Mouse (Mus musculus) gastrocnemius, postnatal 25 days (tissue): Measurements from ENCODE around the gene Prdm15. TPM values are rescaled to one million over a fixed set of nuclear protein-coding genes. Genes with fewer than 3 reads are reported as not detected.
A peak's percentile ranks its signal among the peaks of the same experiment; 100 is the strongest.

Experiments
- DNase-seq: peaks from one replicate; pipeline ENCODE4 v3.0.0; 2022
- long read RNA-seq, 2 experiments: library from polyadenylated mRNA; stranded (forward); transcript quantifications; one replicate each; pipeline ENCODE4 v2.0.0; 2021
- total RNA-seq, 2 experiments: library from RNA; stranded (reverse); gene quantifications; 1 replicate in 1 of 2; 2 replicates in 1 of 2; pipeline ENCODE4 v1.2.3; 2021

Gene Prdm15
- total RNA-seq: 1 to 10 TPM; 6.6 to 8.8 TPM
- long read RNA-seq, experiment 1, partial matches to known transcripts: 1 of 2 reads
- long read RNA-seq, experiment 1, other reads (novel, unspliced or antisense): 1 of 2 reads
- long read RNA-seq, experiment 2, partial matches to known transcripts: 0 of 1 reads
- long read RNA-seq, experiment 2, other reads (novel, unspliced or antisense): 1 of 1 reads

GRCm38 (mm10) chr16:97851741-97852319 lies at the start of gene Prdm15:
Gene Prdm15 (minus strand): TSS chr16:97851850.
- DNase-seq: peak; percentile 84

GRCm38 (mm10) chr16:97897346-97898024 lies 45.8 kb upstream of the Prdm15 start:
- peak; percentile 74 for DNase-seq

- DNase-seq: no peak
Observed at GRCm38 (mm10) chr16:97887762-97888161, 36.1 kb upstream of the Prdm15 start.

GRCm38 (mm10) chr16:97883696-97884095 lies 32.0 kb upstream of the Prdm15 start:
- no peak for DNase-seq

GRCm38 (mm10) chr16:97882891-97883290 lies 31.2 kb upstream of the Prdm15 start:
- DNase-seq: no peak

- DNase-seq: no peak
Observed at GRCm38 (mm10) chr16:97879134-97879533, 27.5 kb upstream of the Prdm15 start.

- DNase-seq: no peak
Observed at GRCm38 (mm10) chr16:97877502-97877901, 25.9 kb upstream of the Prdm15 start.

GRCm38 (mm10) chr16:97875101-97875500 lies 23.5 kb upstream of the Prdm15 start:
- no peak for DNase-seq

- no peak for DNase-seq
Observed at GRCm38 (mm10) chr16:97874376-97874775, 22.7 kb upstream of the Prdm15 start.

- DNase-seq: no peak
Observed at GRCm38 (mm10) chr16:97872657-97873056, 21.0 kb upstream of the Prdm15 start.

GRCm38 (mm10) chr16:97869193-97870102 lies 17.8 kb upstream of the Prdm15 start:
- DNase-seq: no peak

- no peak for DNase-seq
Observed at GRCm38 (mm10) chr16:97863932-97864467, 12.3 kb upstream of the Prdm15 start.

GRCm38 (mm10) chr16:97856050-97856449 lies 4.4 kb upstream of the Prdm15 start:
- DNase-seq: no peak

GRCm38 (mm10) chr16:97851061-97851740 lies 449 bp downstream of the Prdm15 start:
- DNase-seq: peak; percentile 89

GRCm38 (mm10) chr16:97850667-97851060 lies 986 bp downstream of the Prdm15 start:
- no peak for DNase-seq

GRCm38 (mm10) chr16:97848832-97849231 lies 2.8 kb downstream of the Prdm15 start:
- DNase-seq: no peak

GRCm38 (mm10) chr16:97844967-97845937 lies 6.4 kb downstream of the Prdm15 start:
- DNase-seq: no peak

GRCm38 (mm10) chr16:97832154-97832553 lies 19.5 kb downstream of the Prdm15 start:
- no peak for DNase-seq

- DNase-seq: no peak
Observed at GRCm38 (mm10) chr16:97828207-97828606, 23.4 kb downstream of the Prdm15 start.

- no peak for DNase-seq
Observed at GRCm38 (mm10) chr16:97823311-97824007, 28.2 kb downstream of the Prdm15 start.
